Mouse (Mus musculus) gastrocnemius, postnatal 4 days (tissue): ENCODE measurements at regions not wholly inside any gene's neighbourhood (a gene's known extent, or its start where the extent isn't known, plus 50 kb on each side); places are given as distances from the start of the nearest gene placed in this dataset.

Source experiments
- DNase-seq, 2 experiments: peaks; one replicate each; pipeline ENCODE4 v3.0.0; 2021 to 2022; ENCODE audit warnings: low spot score in 2 of 2, mixed read lengths in 2 of 2

- peak; percentile 31 to 68 for DNase-seq
Observed at GRCm38 (mm10) chr1:34738386-34739067, 104.3 kb downstream of the Fam168b start.

DNA sequence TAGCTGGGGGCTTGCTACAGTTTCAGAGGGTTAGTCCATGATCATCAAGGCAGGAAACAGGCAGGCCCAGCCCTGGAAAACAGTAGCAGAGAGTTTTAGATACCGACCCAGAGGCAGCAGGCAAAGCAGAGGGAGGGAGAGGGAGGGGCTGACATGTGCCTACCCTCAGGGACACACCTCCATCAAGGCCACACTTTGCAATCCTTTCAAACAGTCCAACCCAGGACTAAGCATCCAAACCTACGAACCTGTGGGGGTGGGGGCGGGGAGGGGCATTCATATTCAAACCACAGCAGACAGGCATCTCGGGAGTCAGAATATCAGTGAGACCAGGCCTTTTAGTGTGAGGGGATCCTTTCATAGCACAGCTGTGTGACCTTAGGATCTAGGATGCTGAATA is 103.2 kb downstream of the Fam168b start:
- DNase-seq, result no peak

- no peak for DNase-seq
Observed at GRCm38 (mm10) chr1:34740891-34741290, 102.0 kb downstream of the Fam168b start.

DNA sequence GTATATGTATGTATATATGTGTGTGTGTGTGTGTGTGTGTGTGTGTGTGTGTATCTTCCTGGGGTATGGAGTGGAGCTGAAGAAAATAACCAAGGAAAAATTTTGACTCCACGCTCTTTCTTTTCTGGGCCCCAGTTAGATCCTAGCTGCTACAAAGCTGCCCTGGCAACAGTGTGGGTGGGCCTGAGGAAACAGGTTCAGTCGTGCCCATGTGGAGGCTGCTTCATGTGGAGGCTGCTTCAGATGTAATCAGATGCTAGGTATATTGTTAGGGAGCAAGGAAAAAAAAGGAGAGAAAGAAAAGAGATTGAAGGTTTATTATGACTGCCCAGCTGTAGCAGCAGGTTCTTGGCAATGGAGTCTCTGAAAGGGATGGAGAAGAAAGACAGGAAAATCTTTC is 100.6 kb downstream of the Fam168b start:
- no peak for DNase-seq

- no peak for DNase-seq
Observed at GRCm38 (mm10) chr1:34745881-34746280, 97.0 kb downstream of the Fam168b start.

- DNase-seq, result no peak
Observed at GRCm38 (mm10) chr1:34749161-34750040, 93.5 kb downstream of the Fam168b start.

- no peak for DNase-seq
Observed at GRCm38 (mm10) chr1:34750061-34751054, 92.5 kb downstream of the Fam168b start.

- no peak for DNase-seq
Observed at GRCm38 (mm10) chr1:34751128-34751527, 91.7 kb downstream of the Fam168b start.

DNA sequence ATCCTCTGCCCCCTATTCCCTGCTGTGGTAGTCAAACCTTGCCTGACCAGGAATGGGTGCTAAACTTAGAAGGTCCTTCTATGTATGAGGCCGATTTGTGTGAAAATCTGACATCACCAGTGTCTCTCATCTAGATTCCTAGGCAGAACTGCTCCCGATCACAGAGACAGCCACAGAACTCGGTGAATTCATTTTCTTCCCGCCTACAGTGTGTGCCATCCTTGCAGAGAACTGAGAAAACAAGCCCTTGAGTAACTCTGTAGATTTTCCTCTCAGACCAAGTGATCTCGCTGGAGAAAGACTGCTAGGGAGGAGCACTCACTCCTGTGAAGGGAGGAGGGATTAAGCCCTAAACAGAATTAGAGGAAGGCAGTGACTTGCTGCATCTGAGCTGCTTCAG is 89.3 kb downstream of the Fam168b start:
- DNase-seq, result no peak

DNA sequence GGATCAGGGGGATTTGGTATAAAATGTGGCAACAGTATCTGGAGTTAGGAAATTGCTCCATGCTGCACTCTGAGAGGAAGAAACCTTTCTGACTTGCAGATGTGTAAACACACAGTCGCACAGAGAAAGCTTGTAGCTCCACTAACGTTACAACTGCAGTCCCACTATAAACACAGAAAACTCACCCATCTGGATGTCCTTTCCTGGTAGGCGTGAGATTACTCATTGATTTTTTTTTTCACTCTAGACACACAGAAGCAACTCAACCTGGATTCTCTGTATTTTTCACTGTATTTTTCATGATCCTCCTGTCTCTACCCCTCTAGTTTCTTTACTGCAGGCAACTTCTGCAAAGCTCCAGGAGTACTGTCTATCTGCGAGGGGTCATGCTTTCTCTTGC is 82.3 kb downstream of the Fam168b start:
- DNase-seq, result no peak

GRCm38 (mm10) chr1:34761436-34761835 is 81.4 kb downstream of the Fam168b start:
- no peak for DNase-seq

GRCm38 (mm10) chr1:34761870-34762269 is 81.0 kb downstream of the Fam168b start:
- no peak for DNase-seq
